Mouse (Mus musculus) layer of hippocampus, postnatal 25 days (tissue): ENCODE data around the gene Ly6g6c. TPM values are rescaled to one million over a fixed set of nuclear protein-coding genes. Genes with fewer than 3 reads are reported as not detected.

Source experiments
- DNase-seq, 2 experiments: peaks; one replicate each; pipeline ENCODE4 v3.0.0; 2022; ENCODE audit warnings: mixed read lengths in 2 of 2, low spot score in 1 of 2; ENCODE audit errors: extremely low spot score in 1 of 2
- total RNA-seq, 2 experiments: library from RNA; stranded (reverse); gene quantifications; 2 replicates each; pipeline ENCODE4 v1.2.3; 2021

Ly6g6c gene
- total RNA-seq, 2 experiments from 2014 or later, result not detected

DNA sequence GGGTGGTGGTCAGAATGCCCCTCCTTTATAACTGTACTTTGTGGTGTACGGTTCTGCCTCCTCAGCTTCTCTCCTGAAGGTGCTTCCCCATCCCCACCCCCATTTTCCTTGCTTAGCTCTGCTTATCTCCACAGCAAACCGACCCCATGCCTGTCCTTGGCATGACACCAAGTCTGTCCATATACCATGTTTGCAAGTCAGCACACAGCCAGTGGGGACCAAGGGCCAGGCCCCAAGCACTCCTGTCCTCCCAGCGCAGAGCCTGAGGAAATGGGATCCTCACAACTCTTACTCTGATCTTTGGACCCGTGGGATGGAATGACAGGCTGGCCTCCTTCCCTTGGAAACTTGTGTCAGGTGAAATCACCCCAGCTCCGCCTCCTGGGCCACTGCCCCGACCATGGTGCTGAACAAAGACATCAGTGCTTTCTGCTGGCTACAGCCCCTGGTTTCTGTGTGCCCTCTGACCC lies 38.1 kb downstream of the Ly6g6c start:
- DNase-seq, result no peak

GRCm38 (mm10) chr17:35104079-35104478 lies 38.9 kb downstream of the Ly6g6c start:
- no peak for DNase-seq

DNA sequence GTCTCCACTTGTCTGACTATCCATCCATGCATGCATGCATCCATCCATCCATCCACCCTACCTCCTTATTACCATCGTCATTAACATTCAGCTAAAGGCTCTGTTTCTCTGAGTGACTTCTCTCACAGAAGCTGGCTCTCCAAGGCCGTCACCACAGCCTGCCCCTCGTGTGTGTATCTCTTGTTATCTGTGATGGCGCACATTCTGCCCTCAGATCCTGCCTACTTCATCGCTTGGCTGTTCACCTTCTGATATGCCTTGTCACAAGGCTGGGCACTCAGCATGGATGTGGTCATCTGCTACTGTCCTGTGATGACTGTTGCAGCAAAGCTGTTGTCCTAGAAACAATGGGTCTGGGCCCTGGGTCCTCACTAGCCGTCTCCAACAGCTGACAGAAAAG lies 39.6 kb downstream of the Ly6g6c start:
- no peak for DNase-seq

DNA sequence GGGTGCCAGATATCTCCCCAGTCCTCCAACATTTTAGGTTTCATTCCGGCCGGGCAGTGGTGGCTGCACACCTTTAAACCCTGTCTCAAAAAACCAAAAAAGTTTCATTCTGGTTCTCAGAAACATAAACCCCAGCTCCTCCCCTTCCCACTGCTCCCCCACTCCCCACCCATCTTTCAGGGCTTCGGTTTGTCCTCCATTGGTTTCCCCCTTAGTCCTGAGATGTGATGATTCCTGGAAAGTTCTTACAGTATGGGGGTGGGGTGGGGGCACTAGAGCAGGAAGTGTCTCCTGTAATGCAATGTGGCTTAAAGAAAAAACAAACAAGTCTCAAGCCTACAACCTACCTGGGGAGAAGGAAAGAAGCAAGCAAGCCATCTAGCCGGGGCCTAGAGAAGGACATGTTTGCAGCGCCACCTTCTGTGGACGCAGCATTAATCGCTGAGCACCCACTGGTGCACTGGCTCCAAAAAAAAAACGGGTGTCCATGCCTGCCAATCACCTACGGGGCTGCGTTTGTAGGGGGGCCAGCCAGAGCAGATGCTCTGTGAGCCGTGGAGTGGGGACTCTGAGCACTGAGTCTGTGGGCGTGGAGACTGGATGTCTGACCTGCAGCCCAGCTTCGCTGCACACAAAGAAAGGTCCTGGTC lies 40.7 kb downstream of the Ly6g6c start:
- peak in 1 of 2 experiments; percentile 34 for DNase-seq

GRCm38 (mm10) chr17:35106522-35106921 lies 41.3 kb downstream of the Ly6g6c start:
- DNase-seq, result no peak

DNA sequence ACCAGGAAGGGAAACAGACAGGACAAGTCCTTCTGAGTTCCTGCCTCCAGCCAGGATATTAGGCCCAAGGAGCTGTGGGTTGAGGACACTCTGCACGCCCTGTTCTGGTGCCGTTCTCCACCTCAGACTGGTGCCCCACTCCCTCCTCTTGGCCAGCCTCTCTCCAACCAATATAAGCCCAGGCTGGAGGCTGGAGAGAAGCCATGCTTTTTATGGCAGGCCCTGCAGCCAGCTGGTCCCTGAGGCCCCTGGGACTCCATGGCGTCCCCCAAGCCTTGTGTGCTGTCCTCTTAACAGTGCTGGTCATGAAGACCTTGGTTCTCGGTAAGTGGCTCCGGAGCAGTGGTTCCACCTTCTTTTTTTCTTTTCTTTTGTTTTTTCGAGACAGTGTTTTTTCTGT lies 42.9 kb downstream of the Ly6g6c start, which contains the start of gene Ly6g5c:
Gene Ly6g5c, plus strand, starts transcription at position 183 of the 400 bp plus-strand sequence.
- no peak for DNase-seq

DNA sequence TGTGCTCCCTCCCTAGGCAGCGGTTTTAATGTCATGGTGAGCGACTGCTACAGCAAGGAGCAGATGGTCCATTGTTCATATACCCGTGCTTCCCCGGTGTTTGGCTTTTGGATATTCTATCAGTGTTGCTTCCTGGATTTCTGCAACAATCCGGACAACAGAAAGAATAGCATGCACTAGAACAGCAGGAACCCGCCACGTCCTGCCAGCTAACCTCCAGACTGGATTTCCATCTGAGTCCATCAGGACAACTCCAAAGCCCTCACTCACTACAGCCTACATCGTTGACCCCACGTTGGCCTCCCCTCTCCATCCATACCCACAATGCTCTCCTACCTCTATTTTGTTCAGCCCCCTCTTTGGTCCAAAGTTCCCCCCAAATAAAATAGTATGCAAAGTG lies 46.6 kb downstream of the Ly6g6c start:
- DNase-seq, result no peak

DNA sequence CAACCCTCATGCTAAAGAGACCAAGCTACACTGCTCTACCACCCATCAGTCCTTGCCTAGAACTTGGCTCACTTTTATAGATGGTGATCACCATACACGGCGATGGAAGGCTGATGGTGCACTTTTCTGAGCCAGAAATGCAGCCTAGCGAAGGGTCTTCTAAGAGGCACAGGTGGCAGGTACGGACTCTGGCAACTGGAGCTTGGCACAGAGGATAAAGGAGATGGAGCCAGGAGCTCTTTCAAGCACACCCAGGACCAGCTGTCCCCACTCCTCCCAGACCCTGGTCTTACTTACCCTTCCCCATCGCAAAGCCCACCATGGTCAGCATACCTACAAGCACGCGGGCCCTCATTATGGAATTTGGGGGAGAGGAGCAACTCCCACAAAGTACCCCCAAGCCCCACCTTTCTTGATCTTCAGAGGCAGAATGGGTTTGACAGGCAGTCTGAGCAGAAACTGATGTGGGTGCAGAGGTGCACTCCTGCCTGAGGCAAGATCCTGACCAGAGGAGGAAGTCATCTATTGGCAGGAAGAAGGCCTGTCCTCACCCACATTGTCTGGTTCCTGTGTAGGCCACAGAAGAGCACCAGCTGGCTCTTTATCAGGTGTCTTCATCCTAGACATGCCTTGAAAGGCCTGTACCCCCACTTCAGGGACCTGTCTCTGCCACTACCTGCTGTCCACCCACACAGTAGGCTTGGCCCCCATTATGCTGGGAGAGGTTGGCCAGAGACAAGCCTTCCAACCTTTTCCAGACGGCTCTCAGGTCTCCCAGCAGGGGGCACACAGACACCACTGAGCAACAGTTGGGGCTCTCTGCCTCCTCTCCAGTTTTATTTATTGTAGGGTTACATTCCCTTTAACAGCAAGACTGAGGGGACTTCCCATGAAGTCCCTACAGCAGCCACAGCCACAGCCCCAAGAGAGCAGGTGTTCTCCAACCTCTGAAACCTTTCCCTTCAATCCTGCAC lies 50.1 kb downstream of the Ly6g6c start, which contains the start of gene Ly6g5b:
Gene Ly6g5b, minus strand, starts transcription at position 383 of the 974 bp plus-strand sequence.
- DNase-seq, result no peak

Other genes with a start within 250 kb of the Ly6g6c start
- 10 to 100 TPM; 57.3 to 59.8 TPM for gene Stk19, start 228.4 kb upstream of the Ly6g6c start, total RNA-seq
- 10 to 100 TPM; 36.7 to 37.7 TPM for gene Dxo, start 228.4 kb upstream of the Ly6g6c start, total RNA-seq
- 10 to 100 TPM; 64.7 to 72.4 TPM for gene Skiv2l, start 215.2 kb upstream of the Ly6g6c start, total RNA-seq
- 10 to 100 TPM; 32.1 to 39.1 TPM for gene Nelfe, start 215.0 kb upstream of the Ly6g6c start, total RNA-seq
- under 1 TPM in 1 of 2 experiments, not detected in 1; 0.17 TPM for gene Cfb, start 202.9 kb upstream of the Ly6g6c start, total RNA-seq
- 1 to 10 TPM; 7.3 to 7.7 TPM for gene Zbtb12, start 185.9 kb upstream of the Ly6g6c start, total RNA-seq
- not detected for gene Gm20547, start 183.3 kb upstream of the Ly6g6c start, total RNA-seq
- 1 to 10 TPM in 1 of 2 experiments, under 1 TPM in 1; 0.86 to 1.9 TPM for gene C2, start 167.1 kb upstream of the Ly6g6c start, total RNA-seq
- 100 to 1,000 TPM; 164 to 188 TPM for gene Ehmt2, start 166.9 kb upstream of the Ly6g6c start, total RNA-seq
- gene Slc44a4, start 150.9 kb upstream of the Ly6g6c start, total RNA-seq, result under 1 TPM; 0.20 to 0.21 TPM
- 10 to 100 TPM; 37.2 to 37.4 TPM for gene Neu1, start 134.1 kb upstream of the Ly6g6c start, total RNA-seq
- gene Hspa1b, start 106.2 kb upstream of the Ly6g6c start, total RNA-seq, result 10 to 100 TPM; 17.0 to 23.5 TPM
- not detected for gene Gm20481, start 95.5 kb upstream of the Ly6g6c start, total RNA-seq
- 10 to 100 TPM; 14.9 to 17.9 TPM for gene Hspa1a, start 93.2 kb upstream of the Ly6g6c start, total RNA-seq
- under 1 TPM; 0.22 to 0.31 TPM for gene Hspa1l, start 92.7 kb upstream of the Ly6g6c start, total RNA-seq
- 10 to 100 TPM; 18.1 to 19.3 TPM for gene Lsm2, start 83.5 kb upstream of the Ly6g6c start, total RNA-seq
- gene Vars, start 64.4 kb upstream of the Ly6g6c start, total RNA-seq, result 10 to 100 TPM; 43.7 to 55.6 TPM
- gene Vwa7, start 48.8 kb upstream of the Ly6g6c start, total RNA-seq, result under 1 TPM; 0.07 to 0.23 TPM
- gene Sapcd1, start 37.4 kb upstream of the Ly6g6c start, total RNA-seq, result 1 to 10 TPM in 1 of 2 experiments, under 1 TPM in 1; 0.64 to 1.1 TPM
- under 1 TPM; 0.62 to 0.82 TPM for gene Msh5, start 18.6 kb upstream of the Ly6g6c start, total RNA-seq
- gene Clic1, start 15.4 kb upstream of the Ly6g6c start, total RNA-seq, result 10 to 100 TPM in 1 of 2 experiments, 1 to 10 TPM in 1; 9.7 to 10.1 TPM
- gene Ddah2, start 6.4 kb upstream of the Ly6g6c start, total RNA-seq, result 10 to 100 TPM; 19.5 to 20.7 TPM
- not detected for gene Mpig6b, start 796 bp downstream of the Ly6g6c start, total RNA-seq
- gene Ly6g6e, start 11.5 kb downstream of the Ly6g6c start, total RNA-seq, result 1 to 10 TPM; 4.1 to 4.3 TPM
- gene Ly6g6d, start 12.7 kb downstream of the Ly6g6c start, total RNA-seq, result 1 to 10 TPM in 1 of 2 experiments, under 1 TPM in 1; 0.80 to 1.2 TPM
- not detected for gene Ly6g6f, start 20.2 kb downstream of the Ly6g6c start, total RNA-seq
- gene Abhd16a, start 23.9 kb downstream of the Ly6g6c start, total RNA-seq, result 10 to 100 TPM; 97.9 to 98.1 TPM
- not detected for gene Ly6g5c, start 42.9 kb downstream of the Ly6g6c start, total RNA-seq
- gene Ly6g5b, start 50.0 kb downstream of the Ly6g6c start, total RNA-seq, result under 1 TPM; 0.42 to 0.54 TPM
- gene Gpank1, start 56.1 kb downstream of the Ly6g6c start, total RNA-seq, result 10 to 100 TPM; 14.2 to 14.4 TPM
- gene Csnk2b, start 56.7 kb downstream of the Ly6g6c start, total RNA-seq, result 100 to 1,000 TPM; 179 to 181 TPM
- 10 to 100 TPM; 27.0 to 27.3 TPM for gene D17H6S53E, start 61.0 kb downstream of the Ly6g6c start, total RNA-seq
- not detected for gene Apom, start 66.7 kb downstream of the Ly6g6c start, total RNA-seq
- gene Bag6, start 69.8 kb downstream of the Ly6g6c start, total RNA-seq, result 100 to 1,000 TPM; 290 to 320 TPM
- 100 to 1,000 TPM; 302 to 353 TPM for gene Prrc2a, start 99.5 kb downstream of the Ly6g6c start, total RNA-seq
- gene Aif1, start 110.7 kb downstream of the Ly6g6c start, total RNA-seq, result 10 to 100 TPM; 10.4 to 10.8 TPM
- 1 to 10 TPM; 8.1 to 8.9 TPM for gene Lst1, start 123.1 kb downstream of the Ly6g6c start, total RNA-seq
- under 1 TPM; 0.42 to 0.54 TPM for gene Ltb, start 129.1 kb downstream of the Ly6g6c start, total RNA-seq
- not detected for gene Tnf, start 136.6 kb downstream of the Ly6g6c start, total RNA-seq
- under 1 TPM in 1 of 2 experiments, not detected in 1; 0.20 TPM for gene Lta, start 140.0 kb downstream of the Ly6g6c start, total RNA-seq
- not detected for gene Gm16181, start 155.4 kb downstream of the Ly6g6c start, total RNA-seq
- gene Atp6v1g2, start 168.3 kb downstream of the Ly6g6c start, total RNA-seq, result 100 to 1,000 TPM; 607 to 639 TPM
- gene Nfkbil1, start 170.4 kb downstream of the Ly6g6c start, total RNA-seq, result 10 to 100 TPM; 13.7 to 14.8 TPM
- gene Ddx39b, start 176.4 kb downstream of the Ly6g6c start, total RNA-seq, result 100 to 1,000 TPM; 213 to 229 TPM
- 10 to 100 TPM; 14.6 to 15.9 TPM for gene H2-D1, start 197.3 kb downstream of the Ly6g6c start, total RNA-seq